Mouse (Mus musculus): Measurements from ENCODE around the gene Dgkg.

DNA sequence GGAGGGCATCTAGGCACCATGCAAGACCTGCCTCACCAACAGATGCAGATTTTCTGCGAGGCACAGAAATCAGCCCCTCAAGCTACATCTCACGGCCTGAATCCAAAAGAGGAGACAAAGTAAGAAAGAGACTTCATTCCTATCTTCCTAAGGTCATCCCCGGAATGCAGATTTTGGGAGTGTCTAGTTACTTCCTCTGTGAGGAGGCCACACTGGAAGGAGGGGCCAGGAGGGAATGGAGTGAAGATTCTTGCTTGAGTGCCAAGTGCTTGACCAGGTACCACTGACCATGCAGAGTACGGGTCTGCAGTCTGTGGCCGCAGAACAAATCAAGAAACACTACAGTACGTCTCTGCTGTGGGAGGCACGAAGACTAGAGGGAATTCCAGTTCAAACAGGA is 230.2 kb downstream of the Dgkg start:
- TF ChIP-seq CTCF (IDR thresholded peaks at IDR 0.05; ENCODE audit: insufficient read depth, low read length) (no peak), POLR2A (IDR thresholded peaks at IDR 0.05; ENCODE audit: borderline replicate concordance, extremely low read depth, low read depth, low read length) (no peak)

All from lung, adult 2 months (tissue).